Mouse (Mus musculus) gastrocnemius, adult 8-10 months (tissue): ENCODE measurements around the gene Ncoa7. TPM values are rescaled to one million over a fixed set of nuclear protein-coding genes. Genes with fewer than 3 reads are reported as not detected.
A peak's percentile ranks its signal among the peaks of the same experiment; 100 is the strongest.
"Not testable (repeated sequence)": the region's sequence is repeated elsewhere in the genome, so short reads cannot be mapped to it uniquely, and the experiment has no call there.

Experiments
- DNase-seq, 2 experiments: peaks; one replicate each; pipeline ENCODE4 v3.0.0; 2022; ENCODE audit warnings: low spot score in 2 of 2
- total RNA-seq, 4 experiments: library from RNA; stranded (reverse); gene quantifications; 2 replicates each; pipeline ENCODE4 v1.2.4; 2022

Ncoa7 gene
- total RNA-seq, 4 experiments from 2014 or later = 1.1 to 2.3 (median 1.7) TPM

- no peak for DNase-seq
These were observed 125.1 kb downstream of the Ncoa7 start for GRCm38 (mm10) chr10:30678051-30678450.

GRCm38 (mm10) chr10:30674825-30675224, 128.3 kb downstream of the Ncoa7 start:
- DNase-seq = no peak

- no peak for DNase-seq
These were observed 136.5 kb downstream of the Ncoa7 start for GRCm38 (mm10) chr10:30666580-30666979.

GRCm38 (mm10) chr10:30660564-30661328, 142.4 kb downstream of the Ncoa7 start:
- DNase-seq = no peak

GRCm38 (mm10) chr10:30655655-30656054, 147.5 kb downstream of the Ncoa7 start:
- DNase-seq = no peak

GRCm38 (mm10) chr10:30647681-30648080, 155.4 kb downstream of the Ncoa7 start:
- no peak for DNase-seq

GRCm38 (mm10) chr10:30638216-30638615, 164.9 kb downstream of the Ncoa7 start:
- no peak for DNase-seq

- DNase-seq = not testable (repeated sequence)
These were observed 166.5 kb downstream of the Ncoa7 start for GRCm38 (mm10) chr10:30636474-30637154.

- DNase-seq = no peak
These were observed 170.4 kb downstream of the Ncoa7 start for GRCm38 (mm10) chr10:30632718-30633117.

- no peak for DNase-seq
These were observed 173.1 kb downstream of the Ncoa7 start for GRCm38 (mm10) chr10:30629977-30630376.

- no peak for DNase-seq
These were observed 173.6 kb downstream of the Ncoa7 start, which contains the start of gene Hint3 for GRCm38 (mm10) chr10:30629513-30629912. Hint3 (minus strand) TSS chr10:30629632.

- not testable (repeated sequence) for DNase-seq
These were observed 174.7 kb downstream of the Ncoa7 start for GRCm38 (mm10) chr10:30628444-30628843.

GRCm38 (mm10) chr10:30627548-30627947, 175.6 kb downstream of the Ncoa7 start:
- DNase-seq = no peak

- no peak for DNase-seq
These were observed 178.7 kb downstream of the Ncoa7 start for GRCm38 (mm10) chr10:30624161-30625019.

- DNase-seq = no peak
These were observed 180.2 kb downstream of the Ncoa7 start for GRCm38 (mm10) chr10:30622928-30623327.

GRCm38 (mm10) chr10:30618918-30619210, 184.3 kb downstream of the Ncoa7 start:
- DNase-seq = no peak

- DNase-seq = peak; percentile 96 to 98
These were observed 184.8 kb downstream of the Ncoa7 start for GRCm38 (mm10) chr10:30618091-30618917.

GRCm38 (mm10) chr10:30613039-30613438, 190.1 kb downstream of the Ncoa7 start:
- no peak for DNase-seq

- no peak for DNase-seq
These were observed 193.5 kb downstream of the Ncoa7 start for GRCm38 (mm10) chr10:30609614-30610013.

- no peak for DNase-seq
These were observed 195.0 kb downstream of the Ncoa7 start for GRCm38 (mm10) chr10:30608109-30608508.

- peak; percentile 78 to 82 for DNase-seq
These were observed 202.6 kb downstream of the Ncoa7 start, which contains the start of gene Trmt11 for GRCm38 (mm10) chr10:30600542-30600966. Trmt11 (minus strand) TSS chr10:30600749.
